Mouse (Mus musculus) retina, adult 2 months (tissue): ENCODE measurements around the gene Stx4a.
A peak's percentile ranks its signal among the peaks of the same experiment; 100 is the strongest.
"Not testable (repeated sequence)": the region's sequence is repeated elsewhere in the genome, so short reads cannot be mapped to it uniquely, and the experiment has no call there.

Experiments used
- DNase-seq: peaks from one replicate; pipeline ENCODE4 v3.0.0-alpha.2; 2012; ENCODE audit warnings: low read depth, low spot score

The Stx4a gene

GRCm38 (mm10) chr7:127867641-127868040, 43.5 kb downstream of the Stx4a start:
- DNase-seq, result no peak

- DNase-seq, result peak; percentile 77
Measured at GRCm38 (mm10) chr7:127869149-127869810, 45.2 kb downstream of the Stx4a start.

DNA sequence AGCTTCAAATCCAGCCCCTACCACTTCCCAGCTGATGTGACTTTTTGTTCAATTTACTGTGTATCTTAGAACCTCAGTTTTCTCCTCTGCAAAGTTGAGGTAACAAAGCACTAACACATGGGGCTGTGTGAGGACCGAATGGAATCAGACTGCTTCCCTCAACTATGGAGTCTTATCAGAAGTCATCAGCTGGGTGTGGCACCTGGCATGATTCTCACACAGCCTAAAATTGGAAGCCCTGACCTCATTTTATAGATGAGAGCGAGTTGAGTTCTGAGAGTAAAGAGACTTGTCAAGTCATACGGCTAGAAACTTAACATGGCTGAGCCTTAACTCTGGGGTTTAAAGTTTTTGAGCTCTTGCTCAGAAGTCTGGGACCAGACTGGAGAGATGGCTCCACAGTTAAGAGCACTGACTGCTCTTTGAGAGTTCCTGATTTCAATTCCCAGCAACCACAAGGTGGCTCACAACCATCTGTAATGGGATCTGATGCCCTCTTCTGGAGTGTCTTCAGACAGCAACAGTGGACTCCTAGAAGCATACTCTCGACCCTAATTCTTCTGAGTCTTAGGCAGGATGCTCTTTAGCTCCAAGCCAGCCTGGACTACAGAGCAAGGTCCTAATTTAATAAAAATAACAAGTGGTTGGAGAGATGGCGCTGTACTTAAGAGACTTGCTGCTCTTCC, 46.2 kb downstream of the Stx4a start:
- DNase-seq, result no peak

GRCm38 (mm10) chr7:127874812-127875626, 50.9 kb downstream of the Stx4a start:
- DNase-seq, result no peak

DNA sequence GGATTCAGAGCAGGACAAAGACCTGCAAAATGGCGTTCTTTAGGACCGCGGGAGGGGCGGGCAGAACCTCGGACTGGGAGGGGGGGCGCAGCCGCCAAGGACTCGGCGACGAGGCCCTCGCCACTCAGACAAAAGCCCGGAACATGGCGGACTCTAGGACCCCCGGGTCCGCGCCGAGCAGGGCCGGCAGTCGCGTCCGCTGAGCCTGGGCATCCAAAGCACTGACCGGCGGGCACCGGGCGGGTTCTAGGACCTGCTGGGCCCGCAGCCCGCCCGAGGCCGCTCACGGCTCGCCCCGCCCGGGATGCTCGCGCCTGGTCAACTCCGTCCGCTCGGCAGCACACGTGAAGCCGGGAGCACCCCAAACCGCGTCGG, 51.5 kb downstream of the Stx4a start:
- DNase-seq, result peak; percentile 64

DNA sequence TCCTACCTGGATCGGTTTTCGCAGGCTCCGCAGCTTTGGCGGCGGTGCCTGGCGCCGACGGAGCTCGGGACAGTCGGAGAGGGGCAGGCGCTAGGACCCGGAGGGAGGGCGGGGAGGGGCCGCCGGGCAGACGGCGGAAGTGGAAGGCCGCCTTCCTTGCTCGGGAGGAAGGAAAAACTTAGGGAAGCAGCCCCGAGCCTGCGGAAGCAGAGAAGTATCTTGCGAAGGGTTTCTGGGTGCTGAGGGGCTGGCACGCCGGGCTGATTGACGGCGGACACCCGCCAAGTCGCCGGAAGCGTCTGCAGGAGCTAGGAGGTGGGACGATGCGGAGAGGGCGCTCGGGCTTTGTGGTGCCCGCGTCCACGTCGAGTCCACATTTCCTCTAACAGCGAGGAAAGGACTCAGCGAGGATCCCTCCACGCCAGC, 52.0 kb downstream of the Stx4a start, which contains the start of gene Zfp646:
Gene Zfp646 (plus strand): TSS at position 181 of the 426 bp plus-strand sequence.
- peak; percentile 69 for DNase-seq

- peak; percentile 92 for DNase-seq
Measured at GRCm38 (mm10) chr7:127876467-127877348, 52.6 kb downstream of the Stx4a start, which contains the start of gene Zfp668. Zfp668 (minus strand) TSS chr7:127876828.

DNA sequence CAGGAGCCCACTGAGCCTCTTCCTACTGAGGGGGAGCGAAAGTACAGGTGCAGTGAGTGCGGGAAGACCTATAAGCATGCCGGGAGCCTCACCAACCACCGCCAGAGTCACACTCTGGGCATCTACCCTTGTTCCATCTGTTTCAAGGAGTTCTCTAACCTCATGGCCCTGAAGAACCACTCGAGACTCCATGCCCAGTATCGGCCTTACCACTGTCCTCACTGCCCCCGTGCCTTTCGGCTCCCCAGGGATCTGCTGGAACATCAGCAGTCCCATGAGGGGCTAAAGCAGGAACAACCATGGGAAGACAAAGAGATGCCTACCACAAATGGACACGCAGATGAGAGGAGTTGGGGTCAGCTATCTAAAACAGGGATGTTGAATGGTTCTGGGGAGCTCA, 55.2 kb downstream of the Stx4a start:
- DNase-seq, result no peak

DNA sequence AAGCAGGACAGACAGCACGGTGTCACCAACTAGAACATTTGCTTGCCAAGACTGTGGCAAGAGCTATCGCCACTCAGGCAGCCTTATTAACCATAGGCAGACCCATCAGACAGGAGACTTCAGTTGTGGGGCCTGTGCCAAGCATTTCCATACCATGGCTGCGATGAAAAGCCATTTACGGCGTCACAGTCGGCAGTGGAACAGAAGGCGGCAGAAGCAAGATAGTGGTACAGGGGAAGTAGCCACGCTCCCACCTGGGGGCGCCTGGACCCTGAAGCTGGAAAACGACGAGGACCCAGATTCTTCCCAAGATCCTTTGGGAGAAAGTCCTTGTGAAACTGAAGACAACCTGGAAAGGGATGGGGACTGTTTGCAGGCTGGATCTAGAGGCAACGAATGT, 56.3 kb downstream of the Stx4a start:
- no peak for DNase-seq

DNA sequence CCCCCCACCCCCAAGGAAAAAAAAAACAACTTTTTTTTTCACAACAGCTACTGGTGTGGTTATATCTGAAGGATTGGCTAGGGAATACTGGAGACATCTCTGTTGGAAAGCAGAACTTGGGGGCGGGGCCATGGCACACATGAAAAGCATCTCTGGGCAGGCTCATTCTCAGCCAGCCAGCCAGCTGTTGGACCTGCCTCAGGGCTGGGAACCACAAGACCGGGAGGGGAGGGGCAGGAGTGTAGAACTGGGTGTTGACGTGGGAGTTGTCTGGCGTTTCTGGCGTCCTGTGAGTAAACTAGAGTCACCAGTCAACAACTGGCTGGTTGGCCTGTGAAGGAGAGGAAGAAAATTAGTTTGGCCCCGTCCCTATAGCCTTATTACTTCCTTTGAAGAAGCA, 61.9 kb downstream of the Stx4a start:
- no peak for DNase-seq

- DNase-seq, result no peak
Measured at GRCm38 (mm10) chr7:127886551-127886950, 62.5 kb downstream of the Stx4a start.

DNA sequence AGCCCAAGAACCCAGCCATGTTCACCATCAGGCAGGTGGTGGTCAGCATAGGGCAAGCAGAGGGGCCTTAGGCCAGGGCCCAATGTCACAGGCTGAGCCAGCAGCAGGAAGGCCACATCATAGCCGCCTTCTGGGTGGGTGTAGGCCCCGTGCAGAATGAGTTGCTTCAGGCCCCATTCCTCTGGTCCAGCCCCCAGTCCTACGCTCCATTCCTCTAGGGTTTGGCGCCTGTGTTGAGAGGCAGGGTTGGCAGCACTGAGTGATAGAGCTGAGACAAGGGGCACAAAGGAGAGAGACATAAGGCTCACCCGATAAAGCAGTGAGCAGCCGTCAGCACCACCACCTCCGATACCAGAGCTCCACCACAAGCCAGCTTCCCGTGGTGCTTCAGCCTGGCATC, 63.1 kb downstream of the Stx4a start:
- DNase-seq, result no peak

DNA sequence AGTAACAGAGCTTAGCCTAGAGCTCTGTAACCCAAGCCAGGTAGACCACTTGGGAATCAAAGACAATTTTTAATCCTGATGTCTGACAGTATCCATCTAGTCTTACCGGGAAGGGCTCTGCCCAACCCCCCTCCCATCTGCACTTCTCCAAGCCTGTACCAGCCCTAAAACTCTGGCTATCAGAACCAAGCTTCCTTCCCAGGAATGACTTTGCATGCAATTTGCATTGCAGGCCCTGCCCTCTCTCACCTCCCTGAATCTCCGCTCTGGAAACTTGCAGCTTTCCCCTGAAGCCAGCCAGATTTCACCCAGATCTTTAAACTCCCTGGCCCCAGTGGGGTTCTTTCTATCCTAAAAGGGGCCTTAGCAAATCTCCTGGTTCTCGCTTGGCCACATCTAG, 63.7 kb downstream of the Stx4a start:
- DNase-seq, result no peak

GRCm38 (mm10) chr7:127888821-127889220, 64.7 kb downstream of the Stx4a start:
- DNase-seq, result no peak

- no peak for DNase-seq
Measured at GRCm38 (mm10) chr7:127890798-127891197, 66.7 kb downstream of the Stx4a start, which contains the start of gene Prss53. Prss53 (minus strand) TSS chr7:127890970.

DNA sequence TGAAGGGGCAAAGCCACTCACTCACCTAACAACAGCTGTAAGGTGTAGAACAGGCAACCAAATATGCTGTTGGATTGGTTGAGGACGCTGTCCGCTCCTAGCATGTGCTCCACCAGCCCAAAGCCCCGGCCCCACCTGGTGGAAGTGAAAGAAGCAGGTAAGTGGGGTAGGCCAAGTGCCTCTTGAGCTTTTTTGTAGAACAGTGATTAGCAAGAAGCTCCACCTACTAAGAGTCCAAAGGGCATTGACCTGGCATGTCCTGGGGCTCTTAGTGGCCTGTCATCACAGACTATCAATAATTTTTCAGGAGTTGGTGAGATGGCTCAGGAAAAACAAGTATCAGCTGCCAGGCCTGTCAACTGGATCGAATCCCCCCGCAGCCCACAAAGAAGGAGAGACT, 70.4 kb downstream of the Stx4a start:
- DNase-seq, result no peak

DNA sequence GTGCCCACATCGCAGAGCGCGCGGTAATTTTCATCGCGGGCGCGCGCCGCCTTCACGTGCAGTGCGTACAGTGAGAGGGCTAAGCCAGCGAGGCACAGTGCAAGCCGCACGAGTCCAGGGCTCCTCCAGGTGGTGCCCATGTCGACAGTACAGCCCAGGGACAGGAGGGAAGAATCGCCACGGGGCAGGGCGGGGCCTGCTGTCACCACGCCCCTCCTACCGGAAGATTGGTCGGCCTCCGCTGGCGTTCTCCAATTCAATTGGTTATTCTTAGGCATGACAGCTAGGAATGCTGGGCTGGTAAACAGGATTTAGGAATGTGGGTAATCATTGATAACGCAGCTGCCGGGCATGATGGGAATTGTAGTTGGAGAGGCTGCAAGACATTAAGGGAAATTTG, 71.3 kb downstream of the Stx4a start, which contains the start of the genes Gm21974 and Vkorc1:
Gene Gm21974 (minus strand): TSS at position 13 of the 400 bp plus-strand sequence.
Gene Vkorc1 (minus strand): TSS at position 176 of the 400 bp plus-strand sequence.
- peak; percentile 88 for DNase-seq

DNA sequence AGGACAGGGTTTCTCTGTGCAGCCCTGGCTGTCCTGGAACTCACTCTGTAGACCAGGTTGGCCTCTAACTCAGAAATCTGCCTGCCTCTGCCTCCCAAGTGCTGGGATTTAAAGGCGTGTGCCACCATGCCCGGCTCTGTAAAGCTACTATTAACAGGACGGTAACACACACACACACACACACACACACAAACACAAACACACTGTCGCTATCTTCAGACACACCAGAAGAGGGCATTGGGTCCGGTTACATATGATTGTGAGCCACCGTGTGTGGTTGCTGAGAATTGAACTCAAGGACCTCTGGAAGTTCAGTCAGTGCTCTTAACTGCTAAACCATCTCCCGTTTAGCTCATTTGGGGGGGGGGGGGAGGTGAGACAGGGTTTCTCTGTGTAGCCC, 71.8 kb downstream of the Stx4a start:
- not testable (repeated sequence) for DNase-seq

DNA sequence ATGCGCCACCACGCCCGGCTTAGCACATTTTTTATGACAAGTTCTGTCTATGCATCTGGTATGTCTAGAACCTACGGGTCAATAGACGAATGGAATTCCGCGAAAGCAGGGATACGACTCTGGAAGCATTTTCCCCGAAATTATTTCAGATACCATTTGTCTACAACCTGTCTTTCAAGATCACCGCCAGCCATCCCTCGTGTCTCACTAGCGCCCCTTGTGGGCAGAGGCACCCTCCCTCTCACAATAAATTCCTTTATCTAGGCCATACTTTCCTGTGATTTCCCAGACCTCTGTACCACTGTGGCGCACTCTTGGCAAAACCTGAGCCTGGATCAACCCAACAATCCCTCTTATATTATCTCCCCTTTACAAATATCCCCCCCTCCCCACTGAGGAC, 72.3 kb downstream of the Stx4a start:
- DNase-seq, result no peak

DNA sequence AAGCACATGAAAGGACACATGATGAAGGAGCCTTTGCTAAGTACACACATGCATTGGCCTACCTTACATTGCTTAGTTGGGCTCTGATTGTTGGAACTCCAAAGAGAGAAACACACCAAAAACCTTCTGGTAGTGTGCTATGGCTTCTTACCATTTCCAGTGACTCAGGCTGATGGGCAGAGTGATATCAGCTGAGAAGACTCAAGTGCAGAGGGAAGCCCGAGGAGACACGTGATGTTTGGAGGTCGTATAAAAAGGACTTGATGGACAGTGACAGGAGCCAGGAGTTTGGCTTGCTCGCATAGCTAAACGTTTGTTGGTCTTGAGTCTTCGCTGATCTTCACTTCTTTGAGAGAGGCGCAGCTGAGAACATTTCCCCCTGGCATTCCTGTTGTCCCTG, 73.4 kb downstream of the Stx4a start:
- DNase-seq, result no peak
